Mouse (Mus musculus) C2C12 (cell line): ENCODE results near the gene 9130409I23Rik.

Experiments
- CTCF ChIP-seq: IDR thresholded peaks from one replicate; pipeline ENCODE4 v1.5.1; 2011; ENCODE audit not compliant: control insufficient read depth, insufficient read depth, insufficient read length
- MYOG ChIP-seq: IDR thresholded peaks from one replicate; pipeline ENCODE4 v1.6.1; 2011; ENCODE audit not compliant: control insufficient read depth, insufficient read length; ENCODE audit errors: extremely low read depth

- no peak for TF ChIP-seq MYOG
- TF ChIP-seq CTCF: no peak
These were observed 37.6 kb upstream of the 9130409I23Rik start for GRCm38 (mm10) chr1:181013446-181013845.
